Mouse (Mus musculus) regulatory T cell (primary cell): ENCODE measurements around the gene Cntnap5c.

Source experiments
- in situ Hi-C: fragments of 300-600 bp; cut with MboI, MseI; formaldehyde crosslinking; loops from one replicate; pipeline ENCODE4 v1.15.1; 2025; ENCODE audit warnings: high pct_unique_total_duplicates

The Cntnap5c gene

GRCm38 (mm10) chr17:58003322-58003721 is 234.0 kb downstream of the Cntnap5c start:
- in situ Hi-C loops = no loop called here

- in situ Hi-C loops = no loop called here
These were observed 235.1 kb downstream of the Cntnap5c start for GRCm38 (mm10) chr17:58004491-58004890.

- in situ Hi-C loops = no loop called here
These were observed 271.8 kb downstream of the Cntnap5c start for GRCm38 (mm10) chr17:58041178-58041577.

DNA sequence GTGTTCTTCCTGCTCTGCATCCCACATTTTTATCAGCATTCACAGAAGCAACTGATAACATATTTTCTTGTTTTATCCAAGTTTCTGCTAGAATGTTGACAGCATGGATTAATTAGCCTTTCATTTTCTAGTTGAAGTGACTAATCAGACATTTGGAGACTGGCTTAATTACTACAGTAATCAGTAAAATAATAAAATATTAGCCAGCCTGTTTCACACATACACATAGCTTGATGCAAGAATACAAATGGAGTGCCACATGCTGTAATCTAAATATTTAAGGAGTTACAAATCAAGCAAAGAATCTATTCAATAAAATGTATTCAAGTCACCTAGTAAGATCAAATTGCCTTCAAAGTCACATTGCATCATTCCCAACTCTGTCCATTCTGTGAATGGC is 275.8 kb downstream of the Cntnap5c start:
- in situ Hi-C loops = no loop called here

DNA sequence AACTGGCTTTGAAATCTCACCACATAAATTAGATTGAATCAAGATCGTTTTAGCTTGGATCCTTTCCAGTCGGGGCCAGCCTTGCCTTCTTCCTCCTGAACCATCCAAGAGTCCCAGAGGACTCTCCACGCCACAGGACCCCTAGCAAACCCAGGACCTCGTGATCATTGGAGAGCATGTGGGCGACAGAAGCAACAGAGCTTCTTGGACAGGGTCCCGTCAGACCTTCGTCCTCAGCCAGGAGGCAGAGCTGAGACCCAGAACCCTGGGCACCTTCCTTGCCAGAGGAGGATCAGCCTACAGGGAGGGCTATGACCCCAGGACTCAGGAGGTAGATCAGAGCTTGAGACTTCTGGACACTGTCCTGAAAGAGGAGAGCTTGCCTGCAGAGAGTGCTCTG is 300.5 kb downstream of the Cntnap5c start:
- in situ Hi-C loops = no loop called here

- in situ Hi-C loops = no loop called here
These were observed 313.3 kb downstream of the Cntnap5c start for GRCm38 (mm10) chr17:58082676-58083075.

- in situ Hi-C loops = no loop called here
These were observed 335.1 kb downstream of the Cntnap5c start for GRCm38 (mm10) chr17:58104505-58104904.

DNA sequence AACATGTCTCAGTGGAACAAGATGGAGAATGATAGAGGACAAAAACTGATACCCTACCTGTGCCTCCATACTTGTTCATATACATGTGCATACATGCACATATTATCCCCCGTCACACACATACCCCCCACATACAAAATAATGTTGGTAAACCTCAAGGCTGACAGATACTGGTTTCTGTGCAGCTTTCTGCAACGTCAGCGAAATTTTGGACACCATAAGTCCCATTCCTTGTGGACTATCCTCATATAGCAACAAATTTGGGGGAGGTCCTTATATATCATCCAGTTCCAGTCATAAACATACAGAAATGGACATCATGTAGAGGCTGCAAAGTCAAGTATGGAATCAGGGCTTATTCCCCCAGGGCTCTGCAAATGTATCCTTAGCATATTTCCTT is 338.5 kb downstream of the Cntnap5c start:
- in situ Hi-C loops = no loop called here

DNA sequence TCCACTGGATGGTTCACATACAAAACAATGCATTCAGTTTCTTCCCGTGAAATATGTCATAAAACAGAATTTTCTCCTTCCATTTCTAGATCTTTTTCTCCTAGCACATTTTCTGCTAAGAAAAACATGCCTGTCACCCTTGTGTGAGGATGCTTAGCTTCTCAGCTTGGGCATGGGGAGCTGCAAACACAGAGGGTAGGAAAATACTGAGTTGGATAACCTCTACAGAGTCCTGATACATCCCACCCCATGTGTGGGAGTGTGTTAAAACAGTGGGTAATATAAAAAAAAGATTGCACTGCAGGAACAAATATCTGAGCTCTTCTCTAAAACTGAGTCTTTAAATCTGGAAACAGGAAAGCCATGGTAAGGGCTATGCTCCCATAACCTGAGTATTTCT is 339.0 kb downstream of the Cntnap5c start:
- in situ Hi-C loops = no loop called here

DNA sequence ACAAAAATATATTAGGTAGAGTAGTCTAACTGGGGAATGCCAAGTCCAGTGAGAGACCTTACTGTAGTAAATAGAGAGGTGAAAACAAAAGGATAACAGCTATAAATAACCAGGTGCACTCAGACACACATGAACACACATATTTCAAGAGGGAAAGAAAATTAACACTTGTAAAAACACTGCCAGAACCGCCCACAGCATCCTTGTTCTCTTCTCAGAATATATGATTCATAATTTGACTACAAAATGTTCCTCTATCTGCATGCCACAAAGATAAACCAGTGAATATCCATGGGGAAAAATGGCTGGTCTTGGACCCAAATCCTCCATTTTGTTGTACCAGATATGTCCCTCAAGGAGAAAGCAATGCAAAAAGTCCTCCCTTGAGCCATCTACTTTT is 417.8 kb downstream of the Cntnap5c start:
- in situ Hi-C loops = no loop called here

DNA sequence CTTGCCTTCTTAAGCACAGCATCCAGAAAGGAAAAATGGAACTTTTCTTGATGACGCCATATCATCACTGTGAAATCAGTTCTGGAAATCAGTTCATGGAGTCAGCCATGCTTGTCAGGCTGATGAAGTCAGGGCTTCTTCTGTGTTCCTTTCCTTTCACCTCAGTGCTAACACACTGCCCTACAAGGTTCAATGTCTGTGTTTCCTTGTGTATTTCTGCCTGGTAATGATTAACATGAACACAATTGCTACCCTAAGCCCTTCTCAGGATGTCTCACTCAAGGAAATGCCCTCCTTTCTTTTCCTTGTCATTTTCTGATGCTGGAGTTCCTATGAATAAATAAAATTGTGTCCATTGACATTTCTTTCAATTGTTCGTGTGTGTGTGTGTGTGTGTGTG is 431.8 kb downstream of the Cntnap5c start:
- in situ Hi-C loops = no loop called here

- in situ Hi-C loops = no loop called here
These were observed 498.7 kb downstream of the Cntnap5c start for GRCm38 (mm10) chr17:58268058-58268457.

- in situ Hi-C loops = no loop called here
These were observed 581.9 kb downstream of the Cntnap5c start for GRCm38 (mm10) chr17:58351310-58351709.

DNA sequence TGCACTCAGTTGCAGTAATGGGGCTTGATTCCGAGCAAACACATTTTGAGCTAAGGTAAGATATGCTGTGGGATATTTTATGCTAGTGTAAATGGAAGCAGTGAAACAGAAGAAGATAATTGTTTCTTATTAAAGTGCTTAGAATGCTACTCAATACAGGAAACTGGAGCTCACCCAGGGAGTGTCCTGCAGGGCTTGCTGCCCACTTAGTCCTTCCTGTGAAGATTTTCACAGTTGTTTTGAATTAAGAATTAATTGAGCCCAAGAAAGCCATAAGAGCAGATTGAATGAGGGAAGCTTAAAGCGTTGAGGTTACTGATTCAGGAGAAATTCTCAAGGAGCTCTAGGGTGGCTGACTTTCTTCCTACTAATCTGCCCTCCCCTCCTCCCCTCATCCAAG is 586.9 kb downstream of the Cntnap5c start:
- in situ Hi-C loops = no loop called here

DNA sequence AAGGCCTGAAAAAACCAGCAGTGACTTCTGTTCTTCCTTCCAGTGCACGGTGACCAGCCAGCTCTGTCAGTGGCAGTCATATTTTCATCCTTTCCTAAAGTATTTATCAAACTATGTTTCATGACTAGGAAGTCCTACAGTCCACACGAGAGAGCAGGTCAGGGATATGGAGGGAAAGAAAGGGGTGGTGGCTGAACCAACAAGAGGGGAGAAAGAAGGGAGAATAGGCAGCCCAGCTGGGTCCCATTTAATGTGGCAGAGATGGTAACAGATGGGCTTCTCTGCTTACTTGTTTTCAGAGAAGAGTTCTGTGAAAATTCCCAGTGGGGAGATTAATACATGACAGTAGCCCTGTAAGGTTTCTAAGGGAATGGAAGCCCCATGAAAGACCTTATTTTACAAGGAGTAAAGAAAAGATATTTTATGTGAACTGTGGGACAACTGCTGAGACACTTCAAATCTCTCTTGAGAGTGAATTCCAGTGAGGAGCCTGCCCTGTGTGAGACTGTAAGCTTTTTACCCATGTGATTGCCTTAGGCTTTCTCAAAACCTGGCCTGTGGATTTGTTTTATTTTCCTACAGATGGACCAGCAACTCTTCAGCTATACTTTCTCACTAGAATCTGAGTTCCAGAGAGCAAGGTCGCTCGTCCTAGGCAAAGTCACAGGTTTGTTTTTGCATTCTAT is 594.4 kb downstream of the Cntnap5c start:
- in situ Hi-C loops = no loop called here

DNA sequence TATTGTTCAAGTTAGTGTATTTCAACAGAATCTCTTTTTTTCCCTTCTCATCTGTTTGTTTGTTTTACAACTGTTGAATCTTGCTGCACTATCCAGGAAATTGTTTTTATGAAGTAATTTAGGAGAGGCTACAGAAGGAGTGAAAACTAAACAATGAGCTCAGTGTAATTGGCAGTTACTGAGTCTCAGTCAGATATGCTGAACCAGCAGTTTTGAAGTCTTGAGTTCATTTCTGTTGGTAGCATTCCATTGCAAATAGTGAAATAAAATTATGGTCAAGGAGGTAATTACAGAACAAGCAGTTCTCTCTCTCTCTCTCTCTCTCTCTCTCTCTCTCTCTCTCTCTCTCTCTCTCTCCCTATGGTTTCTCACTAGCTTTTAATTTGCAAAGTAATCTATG is 600.7 kb downstream of the Cntnap5c start:
- in situ Hi-C loops = no loop called here

- in situ Hi-C loops = no loop called here
These were observed 638.4 kb downstream of the Cntnap5c start for GRCm38 (mm10) chr17:58407769-58408168.

- in situ Hi-C loops = no loop called here
These were observed 639.4 kb downstream of the Cntnap5c start for GRCm38 (mm10) chr17:58408756-58409155.

GRCm38 (mm10) chr17:58437443-58437842 is 668.1 kb downstream of the Cntnap5c start:
- in situ Hi-C loops = no loop called here
